Mouse (Mus musculus) CH12.LX (cell line): ENCODE data around the gene Npepps. TPM values are rescaled to one million over a fixed set of nuclear protein-coding genes. Genes with fewer than 3 reads are reported as not detected.

Experiments
- DNase-seq: peaks from one replicate; pipeline ENCODE4 v3.0.0-alpha.2; 2013; ENCODE audit errors: extremely low read depth
- H3K27ac ChIP-seq: 2 replicates; pipeline ENCODE4 v1.5.1; 2012; ENCODE audit warnings: low read depth, mild to moderate bottlenecking, control low read depth, moderate library complexity; ENCODE audit not compliant: insufficient read depth
- H3K27me3 ChIP-seq: replicated peaks from 2 replicates; pipeline ENCODE3; 2012; ENCODE audit warnings: inconsistent platforms
- H3K36me3 ChIP-seq, 2 experiments: replicated peaks in 1 of 2; 2 replicates each; pipeline versions ENCODE3 to v1.6.1; 2012; ENCODE audit warnings: inconsistent platforms in 1 of 2, low read length in 1 of 2, mild to moderate bottlenecking in 1 of 2, mixed read lengths in 1 of 2, moderate library complexity in 1 of 2; ENCODE audit not compliant: control insufficient read depth in 1 of 2, insufficient read depth in 1 of 2
- H3K4me1 ChIP-seq, 2 experiments: 2 replicates each; pipeline ENCODE4 v1.6.1; 2012; ENCODE audit warnings: inconsistent platforms in 1 of 2, moderate library complexity in 1 of 2; ENCODE audit not compliant: insufficient read depth in 2 of 2, control insufficient read depth in 1 of 2
- H3K4me2 ChIP-seq: 2 replicates; pipeline ENCODE4 v1.6.1; 2012; ENCODE audit warnings: low read depth, mild to moderate bottlenecking, control low read depth; ENCODE audit not compliant: poor library complexity, insufficient read depth, severe bottlenecking
- H3K4me3 ChIP-seq, 3 experiments: fragments of 150-350 bp in 1 of 3; sonication (generic) in 1 of 3; replicated peaks in 1 of 3; 2 replicates each; pipeline versions ENCODE3 to v1.5.1; 2011 to 2012; ENCODE audit warnings: low read depth in 2 of 3, low read length in 2 of 3, mild to moderate bottlenecking in 2 of 3, moderate library complexity in 2 of 3, control low read depth in 1 of 3, improper control_type of control experiment in 1 of 3, inconsistent platforms in 1 of 3, mixed read lengths in 1 of 3; ENCODE audit not compliant: poor library complexity in 1 of 3
- H3K79me2 ChIP-seq: replicated peaks from 2 replicates; pipeline ENCODE4 v1.6.1; 2012; ENCODE audit warnings: mild to moderate bottlenecking, moderate library complexity; ENCODE audit not compliant: control insufficient read depth, poor library complexity, insufficient read depth, severe bottlenecking; ENCODE audit errors: extremely low read depth
- H3K9ac ChIP-seq: 2 replicates; pipeline ENCODE4 v1.6.1; 2012; ENCODE audit warnings: low read depth, mild to moderate bottlenecking, control low read depth, moderate library complexity; ENCODE audit not compliant: insufficient read depth
- H3K9me3 ChIP-seq: replicated peaks from 2 replicates; pipeline ENCODE3; 2012; ENCODE audit warnings: low read length, inconsistent platforms, mixed read lengths
- BHLHE40 ChIP-seq: IDR thresholded peaks from 2 replicates; pipeline ENCODE4 v1.6.1; 2011; ENCODE audit warnings: mild to moderate bottlenecking, low read depth, low read length, improper control_type of control experiment
- CTCF ChIP-seq, 2 experiments: IDR thresholded peaks in 1 of 2; conservative IDR thresholded peaks in 1 of 2; 2 replicates each; pipeline ENCODE4 v1.5.1; 2011 to 2012; ENCODE audit warnings: low read depth in 2 of 2, low read length in 2 of 2, improper control_type of control experiment in 1 of 2, inconsistent platforms in 1 of 2, mild to moderate bottlenecking in 1 of 2, moderate library complexity in 1 of 2
- E2F4 ChIP-seq: IDR thresholded peaks from 2 replicates; pipeline ENCODE4 v1.6.1; 2011; ENCODE audit warnings: low read depth, low read length, improper control_type of control experiment; ENCODE audit not compliant: insufficient replicate concordance
- ETS1 ChIP-seq: conservative IDR thresholded peaks from 2 replicates; pipeline ENCODE4 v1.6.1; 2012; ENCODE audit warnings: low read depth, mild to moderate bottlenecking, inconsistent platforms, low read length, improper control_type of control experiment, moderate library complexity
- JUND ChIP-seq: conservative IDR thresholded peaks from 2 replicates; pipeline ENCODE4 v1.6.1; 2011; ENCODE audit warnings: low read depth, low read length, improper control_type of control experiment
- KAT2A ChIP-seq: IDR thresholded peaks from 2 replicates; pipeline ENCODE4 v1.6.1; 2012; ENCODE audit warnings: low read length, improper control_type of control experiment, inconsistent platforms; ENCODE audit not compliant: insufficient replicate concordance
- MAX ChIP-seq: IDR thresholded peaks from 2 replicates; pipeline ENCODE4 v1.6.1; 2011; ENCODE audit warnings: low read length, improper control_type of control experiment
- MAZ ChIP-seq: IDR thresholded peaks from 2 replicates; pipeline ENCODE4 v1.6.1; 2012; ENCODE audit warnings: low read depth, mild to moderate bottlenecking, inconsistent platforms, low read length, improper control_type of control experiment, moderate library complexity
- MXI1 ChIP-seq: IDR thresholded peaks from 2 replicates; pipeline ENCODE4 v1.6.1; 2011; ENCODE audit warnings: mild to moderate bottlenecking, low read depth, low read length, improper control_type of control experiment
- POLR2A ChIP-seq: IDR thresholded peaks from 2 replicates; pipeline ENCODE4 v1.6.1; 2011; ENCODE audit warnings: low read depth, mild to moderate bottlenecking, improper control_type of control experiment, low read length
- RAD21 ChIP-seq: IDR thresholded peaks from 2 replicates; pipeline ENCODE4 v1.6.1; 2011; ENCODE audit warnings: low read depth, mild to moderate bottlenecking, low read length, improper control_type of control experiment, moderate library complexity
- SIN3A ChIP-seq: IDR thresholded peaks from 2 replicates; pipeline ENCODE4 v1.6.1; 2012; ENCODE audit warnings: low read length, improper control_type of control experiment, inconsistent platforms
- SMC3 ChIP-seq: IDR thresholded peaks from 2 replicates; pipeline ENCODE4 v1.6.1; 2011; ENCODE audit warnings: low read depth, low read length, improper control_type of control experiment
- TBP ChIP-seq: conservative IDR thresholded peaks from 2 replicates; pipeline ENCODE4 v1.6.1; 2011; ENCODE audit warnings: low read depth, low read length, improper control_type of control experiment
- TCF12 ChIP-seq: IDR thresholded peaks from 2 replicates; pipeline ENCODE4 v1.6.1; 2014; ENCODE audit warnings: low read depth, mild to moderate bottlenecking, inconsistent platforms, low read length, improper control_type of control experiment
- USF2 ChIP-seq: conservative IDR thresholded peaks from 2 replicates; pipeline ENCODE4 v1.6.1; 2011; ENCODE audit warnings: low read depth, low read length, improper control_type of control experiment
- ZC3H11A ChIP-seq: IDR thresholded peaks from 2 replicates; pipeline ENCODE4 v1.6.1; 2012; ENCODE audit warnings: low read depth, mild to moderate bottlenecking, inconsistent platforms, low read length, improper control_type of control experiment
- ZNF384 ChIP-seq: IDR thresholded peaks from 2 replicates; pipeline ENCODE4 v1.6.1; 2012; ENCODE audit warnings: low read depth, low read length, improper control_type of control experiment, inconsistent platforms
- dilution Hi-C: fragments of 300-500 bp; cut with MboI; formaldehyde crosslinking; loops from 2 replicates; pipeline ENCODE4 v1.14.3; 2020; ENCODE audit warnings: low sequenced_read_pairs; ENCODE audit not compliant: extremely low pct_unique_long_range_greater_than_20kb, extremely low pct_ligation_motif_present
- in situ Hi-C: fragments of 300-500 bp; cut with MboI; formaldehyde crosslinking; loops from 3 replicates; pipeline ENCODE4 v1.14.3; 2019; ENCODE audit warnings: low sequenced_read_pairs, low pct_ligation_motif_present, low pct_unique_long_range_greater_than_20kb, mixed read lengths
- polyA plus RNA-seq: library from polyadenylated mRNA; unstranded; fragments of >175 nt; gene quantifications from 2 replicates; pipeline ENCODE4 v1.2.1, GENCODE M21; 2012; ENCODE audit warnings: low read depth; ENCODE audit not compliant: insufficient read length
- total RNA-seq, 2 experiments: library from RNA; depleted of rRNA; stranded (reverse); fragments of 300-350 nt in 1 of 2; fragments of >200 nt in 1 of 2; gene quantifications; 2 replicates each; pipeline ENCODE4 v1.2.3; 2012 to 2014

The Npepps gene
- total and polyA plus RNA-seq, 3 experiments, result 29.8 to 50.8 (median 42.5) TPM

GRCm38 (mm10) chr11:97178198-97178597, 102.2 kb downstream of the Npepps start:
- Histone ChIP-seq H3K36me3 (peaks cover 88 to 99% of the 10 kb centered on the region in 2 experiments), H3K79me2 (peaks cover 60% of the 10 kb centered on the region), H3K27me3 (no peaks in the 10 kb centered on the region), H3K9me3 (no peaks in the 10 kb centered on the region)
- DNase-seq, result no peak
- no peak for TF ChIP-seq USF2
- TF ChIP-seq POLR2A, result 0 out of 2 replicates have a peak, but pooled peaks have one; percentile 19
- no peak for TF ChIP-seq BHLHE40
- no peak for TF ChIP-seq JUND
- TF ChIP-seq, all 38 proteins: peak for 1
- in situ Hi-C loops, result no loop called here
- dilution Hi-C loops, result no loop called here
- Histone ChIP-seq H3K4me2 (no peak overlapping the region), H3K27ac (no peak overlapping the region), H3K4me3 (no peak overlapping the region), H3K9ac (no peak overlapping the region), H3K4me1 (peaks cover 0 to 45% of the 10 kb centered on the region in 2 experiments; a peak in 2 of 4 replicates)

GRCm38 (mm10) chr11:97176851-97177250, 103.6 kb downstream of the Npepps start:
- H3K9ac ChIP-seq, result no peak overlapping the region
- in situ Hi-C loops, result no loop called here
- H3K27ac ChIP-seq, result no peak overlapping the region
- dilution Hi-C loops, result no loop called here
- H3K36me3 ChIP-seq, result peaks cover 84 to 99% of the 10 kb centered on the region in 2 experiments
- peaks cover 0 to 32% of the 10 kb centered on the region in 2 experiments; a peak in 2 of 4 replicates for H3K4me1 ChIP-seq
- no peaks in the 10 kb centered on the region for H3K9me3 ChIP-seq
- H3K27me3 ChIP-seq, result no peaks in the 10 kb centered on the region
- peak; percentile 65 for DNase-seq
- peaks cover 54% of the 10 kb centered on the region for H3K79me2 ChIP-seq
- H3K4me3 ChIP-seq, result no peak overlapping the region
- TF ChIP-seq MAZ (no peak), ZC3H11A (no peak), RAD21 (peak; percentile 63), E2F4 (no peak), SIN3A (no peak), KAT2A (no peak), SMC3 (peak; percentile 51), CTCF (conservative IDR thresholded peaks at IDR 0.05 in 1 of 2, IDR thresholded peaks at IDR 0.05 in 1 of 2; ENCODE audit: low read depth in 2 of 2, low read length in 2 of 2) (peak; percentile 37 to 76; a peak in 3 of 4 replicates), ZNF384 (no peak), TCF12 (no peak), MXI1 (no peak), ETS1 (no peak), TBP (no peak), BHLHE40 (no peak), MAX (no peak)
- H3K4me2 ChIP-seq, result no peak overlapping the region
